Mouse (Mus musculus): ENCODE measurements around the gene Wwox. TPM values are rescaled to one million over a fixed set of nuclear protein-coding genes. Genes with fewer than 3 reads are reported as not detected.

Gene Wwox
- total and polyA plus RNA-seq, 3 experiments, result 7.8 to 11.5 (median 9.1) TPM

DNA sequence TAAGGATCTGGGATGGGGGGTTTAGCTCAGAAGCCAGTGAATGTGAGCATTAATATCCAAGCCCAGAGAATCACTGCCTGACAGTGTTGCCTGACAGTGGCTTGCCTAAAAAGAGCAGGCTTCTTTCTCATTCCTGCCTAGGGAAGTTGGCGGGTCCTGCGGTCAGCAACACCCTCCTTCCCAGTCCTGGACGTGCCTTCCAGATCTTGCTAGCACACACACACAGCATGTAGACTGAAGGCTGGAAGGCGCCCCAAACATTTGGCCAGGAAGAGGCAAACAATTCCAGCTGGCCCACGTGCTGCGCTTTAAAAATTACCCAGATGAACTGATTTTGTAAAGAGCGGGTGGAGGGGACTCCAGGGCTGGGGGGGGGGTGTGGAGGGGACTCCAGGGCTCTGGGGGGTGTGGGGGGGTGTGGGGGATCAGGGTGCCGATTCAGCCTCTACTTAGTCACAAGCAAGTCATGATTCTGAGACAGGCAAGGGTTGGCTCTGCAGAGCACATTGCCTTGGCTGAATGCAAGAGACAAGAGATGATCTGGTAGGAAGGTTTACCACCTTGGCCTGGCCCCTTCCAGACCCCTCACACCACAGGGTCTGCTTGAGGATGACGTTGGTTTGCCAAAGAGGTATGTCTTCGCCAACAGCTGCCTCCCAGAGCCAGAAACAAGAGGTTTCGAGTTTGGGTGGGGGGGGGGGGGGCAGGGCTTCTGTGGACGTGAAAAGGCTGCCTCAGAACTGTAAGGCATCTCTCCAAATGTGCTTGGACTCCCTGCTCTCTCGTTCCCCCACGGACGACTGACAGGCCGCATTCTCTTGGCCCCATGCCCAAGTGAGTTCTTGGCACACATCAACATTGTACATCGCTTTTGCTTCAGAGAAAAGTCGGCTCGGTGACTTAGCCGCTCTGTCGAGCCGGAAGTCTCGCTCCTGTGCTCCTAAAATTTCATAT, 334.3 kb downstream of the Wwox start:
- no peaks in the 10 kb centered on the region for H3K36me3 ChIP-seq (replicated peaks in 1 of 2; ENCODE audit: control insufficient read depth in 1 of 2, insufficient read depth in 1 of 2, low read length in 1 of 2)
- H3K4me3 ChIP-seq (replicated peaks in 1 of 3; ENCODE audit: low read depth in 2 of 3, low read length in 2 of 3, poor library complexity in 1 of 3), result no peak overlapping the region
- H3K79me2 ChIP-seq (replicated peaks; ENCODE audit: control insufficient read depth, extremely low read depth, insufficient read depth, poor library complexity, severe bottlenecking), result no peaks in the 10 kb centered on the region
- DNase-seq (ENCODE audit: extremely low read depth), result no peak
- dilution Hi-C loops (cut with MboI; ENCODE audit: extremely low pct_ligation_motif_present, extremely low pct_unique_long_range_greater_than_20kb, low sequenced_read_pairs), result no loop called here
- no peak for TF ChIP-seq NRF1 (IDR thresholded peaks at IDR 0.05; ENCODE audit: low read depth, low read length)
- no peak for TF ChIP-seq E2F4 (IDR thresholded peaks at IDR 0.05; ENCODE audit: insufficient replicate concordance, low read depth, low read length)
- TF ChIP-seq USF1 (IDR thresholded peaks at IDR 0.05; ENCODE audit: low read depth, low read length), result no peak
- no peak for TF ChIP-seq ELF1 (IDR thresholded peaks at IDR 0.05; ENCODE audit: low read depth, low read length)
- TF ChIP-seq UBTF (IDR thresholded peaks at IDR 0.05; ENCODE audit: low read depth, low read length), result no peak
- TF ChIP-seq MYC (IDR thresholded peaks at IDR 0.05; ENCODE audit: low read depth, low read length), result no peak
- no peak for TF ChIP-seq GABPA (IDR thresholded peaks at IDR 0.05; ENCODE audit: insufficient replicate concordance, low read depth, low read length)
- no peak for TF ChIP-seq HCFC1 (IDR thresholded peaks at IDR 0.05; ENCODE audit: low read depth, low read length)
- no peak for TF ChIP-seq ETS1 (conservative IDR thresholded peaks at IDR 0.05; ENCODE audit: low read depth, low read length)
- TF ChIP-seq NELFE (IDR thresholded peaks at IDR 0.05; ENCODE audit: low read depth, low read length), result no peak
- TF ChIP-seq MXI1 (IDR thresholded peaks at IDR 0.05; ENCODE audit: low read depth, low read length), result no peak
- TF ChIP-seq BHLHE40 (IDR thresholded peaks at IDR 0.05; ENCODE audit: low read depth, low read length), result no peak
- TF ChIP-seq CHD1 (IDR thresholded peaks at IDR 0.05; ENCODE audit: low read depth, low read length), result no peak
- no peak for TF ChIP-seq ZKSCAN1 (IDR thresholded peaks at IDR 0.05; ENCODE audit: borderline replicate concordance, low read depth, low read length)
- TF ChIP-seq RCOR1 (conservative IDR thresholded peaks at IDR 0.05; ENCODE audit: low read depth, low read length), result no peak
- no peak for TF ChIP-seq JUN (IDR thresholded peaks at IDR 0.05; ENCODE audit: insufficient read depth, low read depth, low read length)
- TF ChIP-seq POLR2AphosphoS2 (IDR thresholded peaks at IDR 0.05; ENCODE audit: low read depth, low read length), result no peak
- no peak for TF ChIP-seq TCF12 (IDR thresholded peaks at IDR 0.05; ENCODE audit: low read depth, low read length)
- TF ChIP-seq TBP (conservative IDR thresholded peaks at IDR 0.05; ENCODE audit: low read depth, low read length), result no peak
- no peaks in the 10 kb centered on the region for H3K9me3 ChIP-seq (replicated peaks; ENCODE audit: low read length)
- in situ Hi-C loops (cut with MboI; ENCODE audit: low pct_ligation_motif_present, low pct_unique_long_range_greater_than_20kb, low sequenced_read_pairs), result loop anchor here (10.0 to 25.0 kb wide), 2 partner anchors 201 to 236 kb away; no protein-coding TSS in a partner anchor
- no peaks in the 10 kb centered on the region for H3K4me1 ChIP-seq (ENCODE audit: control insufficient read depth in 1 of 2, insufficient read depth in 2 of 2)
- H3K4me2 ChIP-seq (ENCODE audit: insufficient read depth, low read depth, poor library complexity, severe bottlenecking), result no peak overlapping the region
- no peak overlapping the region for H3K27ac ChIP-seq (ENCODE audit: insufficient read depth, low read depth)
- H3K27me3 ChIP-seq (replicated peaks), result no peaks in the 10 kb centered on the region
- no peak overlapping the region for H3K9ac ChIP-seq (ENCODE audit: insufficient read depth, low read depth)
